Mouse (Mus musculus) liver, postnatal 0 days (tissue): ENCODE results near the gene Lin28b. TPM values are rescaled to one million over a fixed set of nuclear protein-coding genes. Genes with fewer than 3 reads are reported as not detected.

ENCODE experiments used
- ATAC-seq: fragments of 200-750 bp; cut with Nextera tagmentation; 2 replicates; pipeline ENCODE4 v1.8.0; 2017; ENCODE audit warnings: mild to moderate bottlenecking, moderate library complexity
- DNase-seq: peaks from one replicate; pipeline ENCODE4 v3.0.0-alpha.2; 2016
- H3K27ac ChIP-seq: fragments of 300-500 bp; sonication (generic); 2 replicates; pipeline ENCODE4 v1.5.1; 2014; ENCODE audit warnings: antibody characterized with exemption, moderate library complexity, mild to moderate bottlenecking, low read depth
- H3K27me3 ChIP-seq: fragments of 300-500 bp; sonication (generic); 2 replicates; pipeline ENCODE4 v1.6.1; 2014; ENCODE audit warnings: low read length, control low read depth, mixed read lengths; ENCODE audit not compliant: insufficient read depth
- H3K36me3 ChIP-seq: fragments of 300-500 bp; sonication (generic); replicated peaks from 2 replicates; pipeline ENCODE4 v1.6.1; 2014; ENCODE audit warnings: mild to moderate bottlenecking, control low read depth, low read length, moderate library complexity, mixed read lengths; ENCODE audit not compliant: insufficient read depth
- H3K4me1 ChIP-seq: fragments of 300-500 bp; sonication (generic); 2 replicates; pipeline ENCODE4 v1.6.1; 2014; ENCODE audit warnings: antibody characterized with exemption, mild to moderate bottlenecking, control low read depth; ENCODE audit not compliant: insufficient read depth
- H3K4me2 ChIP-seq: fragments of 300-500 bp; sonication (generic); 2 replicates; pipeline ENCODE4 v1.6.1; 2014; ENCODE audit warnings: low read depth, mild to moderate bottlenecking, low read length, moderate library complexity, mixed read lengths
- H3K4me3 ChIP-seq: fragments of 300-500 bp; sonication (generic); 2 replicates; pipeline ENCODE4 v1.5.1; 2014; ENCODE audit warnings: low read depth, low read length
- H3K9ac ChIP-seq: fragments of 300-500 bp; sonication (generic); replicated peaks from 2 replicates; pipeline ENCODE4 v1.6.1; 2014; ENCODE audit warnings: mild to moderate bottlenecking, moderate library complexity
- H3K9me3 ChIP-seq: fragments of 300-500 bp; sonication (generic); 2 replicates; pipeline ENCODE4 v1.6.1; 2016; ENCODE audit warnings: mild to moderate bottlenecking, control low read depth, low read length, mixed read lengths
- CTCF ChIP-seq: sonication (generic); IDR thresholded peaks from 2 replicates; pipeline ENCODE4 v1.5.1; 2016; ENCODE audit warnings: antibody characterized with exemption, low read depth
- EP300 ChIP-seq: IDR thresholded peaks from 2 replicates; pipeline ENCODE4 v1.6.1; 2016; ENCODE audit warnings: antibody characterized with exemption, low read depth, mild to moderate bottlenecking
- WGBS: fragments of 180-500 bp; shearing (Covaris S2); extraction: QIAGEN DNeasy Blood & Tissue Kit; methylation state at CpG from one replicate; pipeline ENCODE4 v1.1.7; 2014; ENCODE audit not compliant: insufficient replicate concordance; 5-methylcytosine and 5-hydroxymethylcytosine counted together
- polyA plus RNA-seq: library from polyadenylated mRNA; unstranded; fragments of >200 nt; fragmentation: Nextera tagmentation; extraction: Ambion mirVana; gene quantifications from 2 replicates; pipeline ENCODE4 v1.2.1, GENCODE M21; 2015

Lin28b gene
- polyA plus RNA-seq, 1 experiment from 2014 or later: 1.2 TPM

GRCm38 (mm10) chr10:45469027-45469996, 16.9 kb downstream of the Lin28b start:
- H3K4me3 ChIP-seq: peak overlapping the region; percentile 58
- no peaks in the 10 kb centered on the region for H3K9me3 ChIP-seq
- H3K9ac ChIP-seq: peak overlapping the region; percentile 47
- ATAC-seq (peak; percentile 72), DNase-seq (no peak)
- H3K27ac ChIP-seq: peak overlapping the region; percentile 73
- TF ChIP-seq EP300 (no peak), CTCF (no peak)
- H3K4me1 ChIP-seq: peaks cover 10% of the 10 kb centered on the region; the same call in 1 of the 2 replicates
- no peaks in the 10 kb centered on the region for H3K36me3 ChIP-seq
- peaks cover 8% of the 10 kb centered on the region; the same call in 1 of the 2 replicates for H3K27me3 ChIP-seq
- WGBS: 1% methylated on average over 21 of the region's 21 CpGs
- H3K4me2 ChIP-seq: peak overlapping the region; percentile 71

GRCm38 (mm10) chr10:45468180-45468915, 17.8 kb downstream of the Lin28b start:
- DNase-seq (no peak), ATAC-seq (no peak)
- WGBS: 16% methylated on average over 4 of the region's 4 CpGs
- H3K27me3 ChIP-seq: peaks cover 6% of the 10 kb centered on the region; the same call in 1 of the 2 replicates
- H3K9me3 ChIP-seq: no peaks in the 10 kb centered on the region
- peaks cover 9% of the 10 kb centered on the region; the same call in 1 of the 2 replicates for H3K4me1 ChIP-seq
- 0 out of 2 replicates have a peak overlapping the region, but pooled peaks have one; percentile 73 for H3K27ac ChIP-seq
- TF ChIP-seq CTCF (no peak), EP300 (no peak)
- H3K9ac ChIP-seq: 0 out of 2 replicates have a peak overlapping the region, but pooled peaks have one; percentile 47
- H3K4me2 ChIP-seq: peak overlapping the region; percentile 71
- no peaks in the 10 kb centered on the region for H3K36me3 ChIP-seq
- H3K4me3 ChIP-seq: peak overlapping the region; percentile 58

- WGBS: 69% methylated on average over 2 of the region's 2 CpGs
- DNase-seq: no peak
Observed at GRCm38 (mm10) chr10:45458637-45459036, 27.6 kb downstream of the Lin28b start.

GRCm38 (mm10) chr10:45458074-45458473, 28.1 kb downstream of the Lin28b start:
- Histone ChIP-seq H3K9me3 (no peaks in the 10 kb centered on the region), H3K4me1 (no peaks in the 10 kb centered on the region), H3K36me3 (no peaks in the 10 kb centered on the region), H3K4me3 (no peak overlapping the region), H3K27me3 (no peaks in the 10 kb centered on the region), H3K4me2 (no peak overlapping the region), H3K9ac (no peak overlapping the region), H3K27ac (no peak overlapping the region)
- ATAC-seq: no peak
- 64% methylated on average over 2 of the region's 2 CpGs for WGBS
- TF ChIP-seq CTCF: no peak
- no peak for TF ChIP-seq EP300
- no peak for DNase-seq

More at GRCm38 (mm10) chr10:45458637-45459036, 27.6 kb downstream of the Lin28b start:
- Histone ChIP-seq H3K4me3 (no peak overlapping the region), H3K4me2 (no peak overlapping the region), H3K27ac (no peak overlapping the region), H3K4me1 (no peaks in the 10 kb centered on the region), H3K27me3 (no peaks in the 10 kb centered on the region), H3K9ac (no peak overlapping the region), H3K9me3 (no peaks in the 10 kb centered on the region), H3K36me3 (no peaks in the 10 kb centered on the region)
- TF ChIP-seq EP300: no peak
- TF ChIP-seq CTCF: no peak
- ATAC-seq: no peak

- ATAC-seq: no peak
- Histone ChIP-seq H3K36me3 (no peaks in the 10 kb centered on the region), H3K4me1 (no peaks in the 10 kb centered on the region), H3K9me3 (no peaks in the 10 kb centered on the region), H3K27me3 (no peaks in the 10 kb centered on the region), H3K4me3 (peak overlapping the region; percentile 33), H3K27ac (no peak overlapping the region), H3K9ac (no peak overlapping the region), H3K4me2 (peak overlapping the region; percentile 65)
- no peak for DNase-seq
- TF ChIP-seq CTCF: no peak
- no peak for TF ChIP-seq EP300
Observed at GRCm38 (mm10) chr10:45446625-45447024, 39.6 kb downstream of the Lin28b start.

- WGBS: 16% methylated on average over 8 of the region's 8 CpGs
- no peaks in the 10 kb centered on the region for H3K27me3 ChIP-seq
- no peaks in the 10 kb centered on the region for H3K4me1 ChIP-seq
- ATAC-seq (no peak), DNase-seq (no peak)
- H3K9me3 ChIP-seq: no peaks in the 10 kb centered on the region
- peak overlapping the region; percentile 33 for H3K4me3 ChIP-seq
- TF ChIP-seq CTCF (no peak), EP300 (no peak)
- H3K27ac ChIP-seq: 0 out of 2 replicates have a peak overlapping the region, but pooled peaks have one; percentile 4
- peak overlapping the region; percentile 16; the same call in 1 of the 2 replicates for H3K9ac ChIP-seq
- no peaks in the 10 kb centered on the region for H3K36me3 ChIP-seq
- peak overlapping the region; percentile 65 for H3K4me2 ChIP-seq
Observed at GRCm38 (mm10) chr10:45446215-45446614, 40.0 kb downstream of the Lin28b start.
